Mouse (Mus musculus) olfactory bulb, adult 2 months (tissue): ENCODE data around the gene Fga.

Source experiments
- CTCF ChIP-seq: fragments of 200-500 bp; IDR thresholded peaks from 2 replicates; pipeline ENCODE4 v1.5.1; 2012; ENCODE audit warnings: low read depth, mild to moderate bottlenecking, low read length, moderate library complexity; ENCODE audit not compliant: insufficient read depth
- POLR2A ChIP-seq: fragments of 200-500 bp; IDR thresholded peaks from 2 replicates; pipeline ENCODE4 v1.6.1; 2012; ENCODE audit warnings: mild to moderate bottlenecking, low read depth, low read length, moderate library complexity; ENCODE audit not compliant: insufficient read depth

DNA sequence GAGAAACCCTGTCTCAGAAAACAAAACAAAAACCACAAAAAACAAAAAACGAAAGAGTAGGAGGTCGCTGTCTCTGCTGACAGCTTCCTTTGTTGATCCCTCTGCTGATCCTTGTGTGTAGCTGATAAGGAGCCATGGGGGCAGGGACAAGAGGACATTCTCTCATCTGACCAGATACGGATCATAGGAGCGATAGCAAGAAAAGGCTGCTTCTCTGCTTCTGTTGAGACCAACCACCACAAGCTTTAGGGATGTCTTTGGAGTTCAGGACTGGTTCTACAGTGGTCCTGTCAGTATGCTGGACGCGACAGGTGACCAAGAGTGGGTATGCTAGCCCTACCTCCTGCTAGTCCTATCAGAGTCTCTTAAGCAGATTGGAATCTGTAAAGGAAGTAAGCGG lies 27.2 kb downstream of the Fga start:
- no peak for TF ChIP-seq POLR2A
- no peak for TF ChIP-seq CTCF
